Mouse (Mus musculus): ENCODE measurements around the gene Gm21762. TPM values are rescaled to one million over a fixed set of nuclear protein-coding genes. Genes with fewer than 3 reads are reported as not detected.
"Not testable (repeated sequence)": the region's sequence is repeated elsewhere in the genome, so short reads cannot be mapped to it uniquely, and the experiment has no call there.

Gene Gm21762
- polyA plus RNA-seq (2015; fragmentation: Nextera tagmentation; extraction: Ambion mirVana), result not detected in 2 replicates

- H3K4me1 ChIP-seq (replicated peaks; ENCODE audit: control insufficient read depth, insufficient read depth); H3K27me3 ChIP-seq (ENCODE audit: control insufficient read depth, insufficient read depth, low read length); H3K9ac ChIP-seq (ENCODE audit: low read length); H3K36me3 ChIP-seq (ENCODE audit: control insufficient read depth, insufficient read depth, low read length); H3K4me3 ChIP-seq (ENCODE audit: low read depth, low read length); ATAC-seq (ENCODE audit: low FRiP score, low TSS enrichment); H3K27ac ChIP-seq (replicated peaks); DNase-seq (ENCODE audit: low spot score); H3K9me3 ChIP-seq (ENCODE audit: control insufficient read depth, low read length); H3K4me2 ChIP-seq (replicated peaks; ENCODE audit: low read depth): not testable (repeated sequence)
- no CpG with 5 or more reads among the region's 2 CpGs for WGBS
Observed at GRCm38 (mm10) chr13:120215847-120216246, at the start of gene Gm21762. Gene Gm21762 (minus strand): TSS chr13:120215947.

GRCm38 (mm10) chr13:120262870-120263269, 47.1 kb upstream of the Gm21762 start, which contains the start of gene AF067061:
Gene AF067061 (plus strand): TSS chr13:120263114.
- not testable (repeated sequence) for H3K4me3 ChIP-seq (ENCODE audit: low read depth, low read length); H3K9ac ChIP-seq (ENCODE audit: low read length); H3K27me3 ChIP-seq (ENCODE audit: control insufficient read depth, insufficient read depth, low read length); H3K4me2 ChIP-seq (replicated peaks; ENCODE audit: low read depth); DNase-seq (ENCODE audit: low spot score); H3K36me3 ChIP-seq (ENCODE audit: control insufficient read depth, insufficient read depth, low read length); H3K27ac ChIP-seq (replicated peaks); H3K9me3 ChIP-seq (ENCODE audit: control insufficient read depth, low read length); ATAC-seq (ENCODE audit: low FRiP score, low TSS enrichment); H3K4me1 ChIP-seq (replicated peaks; ENCODE audit: control insufficient read depth, insufficient read depth)
- 78% methylated on average over 2 of the region's 2 CpGs for WGBS

GRCm38 (mm10) chr13:120259718-120260117, 44.0 kb upstream of the Gm21762 start:
- not testable (repeated sequence) for H3K4me1 ChIP-seq (replicated peaks; ENCODE audit: control insufficient read depth, insufficient read depth); H3K36me3 ChIP-seq (ENCODE audit: control insufficient read depth, insufficient read depth, low read length); H3K27me3 ChIP-seq (ENCODE audit: control insufficient read depth, insufficient read depth, low read length); H3K4me2 ChIP-seq (replicated peaks; ENCODE audit: low read depth); H3K9me3 ChIP-seq (ENCODE audit: control insufficient read depth, low read length); ATAC-seq (ENCODE audit: low FRiP score, low TSS enrichment); H3K4me3 ChIP-seq (ENCODE audit: low read depth, low read length); H3K27ac ChIP-seq (replicated peaks); DNase-seq (ENCODE audit: low spot score); H3K9ac ChIP-seq (ENCODE audit: low read length)
- WGBS, result 59% methylated on average over 3 of the region's 3 CpGs

GRCm38 (mm10) chr13:120258817-120259658, 43.3 kb upstream of the Gm21762 start:
- ATAC-seq (ENCODE audit: low FRiP score, low TSS enrichment); H3K27me3 ChIP-seq (ENCODE audit: control insufficient read depth, insufficient read depth, low read length); H3K4me1 ChIP-seq (replicated peaks; ENCODE audit: control insufficient read depth, insufficient read depth); H3K9ac ChIP-seq (ENCODE audit: low read length); H3K36me3 ChIP-seq (ENCODE audit: control insufficient read depth, insufficient read depth, low read length); H3K4me3 ChIP-seq (ENCODE audit: low read depth, low read length); DNase-seq (ENCODE audit: low spot score); H3K9me3 ChIP-seq (ENCODE audit: control insufficient read depth, low read length); H3K4me2 ChIP-seq (replicated peaks; ENCODE audit: low read depth); H3K27ac ChIP-seq (replicated peaks): not testable (repeated sequence)
- WGBS, result 82% methylated on average over 3 of the region's 3 CpGs

- 61% methylated on average over 2 of the region's 3 CpGs for WGBS
Observed at GRCm38 (mm10) chr13:120251208-120251924, 35.6 kb upstream of the Gm21762 start.

GRCm38 (mm10) chr13:120238811-120239210, 23.1 kb upstream of the Gm21762 start, which contains the start of gene Gm21731:
Gene Gm21731 (plus strand): TSS chr13:120239111.
- not testable (repeated sequence) for H3K9ac ChIP-seq (ENCODE audit: low read length); H3K27me3 ChIP-seq (ENCODE audit: control insufficient read depth, insufficient read depth, low read length); H3K4me3 ChIP-seq (ENCODE audit: low read depth, low read length); H3K27ac ChIP-seq (replicated peaks); H3K36me3 ChIP-seq (ENCODE audit: control insufficient read depth, insufficient read depth, low read length); DNase-seq (ENCODE audit: low spot score); H3K9me3 ChIP-seq (ENCODE audit: control insufficient read depth, low read length); H3K4me2 ChIP-seq (replicated peaks; ENCODE audit: low read depth); ATAC-seq (ENCODE audit: low FRiP score, low TSS enrichment); H3K4me1 ChIP-seq (replicated peaks; ENCODE audit: control insufficient read depth, insufficient read depth)

More at GRCm38 (mm10) chr13:120251208-120251924, 35.6 kb upstream of the Gm21762 start:
- DNase-seq (ENCODE audit: low spot score); ATAC-seq (ENCODE audit: low FRiP score, low TSS enrichment); H3K4me3 ChIP-seq (ENCODE audit: low read depth, low read length); H3K27me3 ChIP-seq (ENCODE audit: control insufficient read depth, insufficient read depth, low read length); H3K9me3 ChIP-seq (ENCODE audit: control insufficient read depth, low read length); H3K4me1 ChIP-seq (replicated peaks; ENCODE audit: control insufficient read depth, insufficient read depth); H3K27ac ChIP-seq (replicated peaks); H3K4me2 ChIP-seq (replicated peaks; ENCODE audit: low read depth); H3K36me3 ChIP-seq (ENCODE audit: control insufficient read depth, insufficient read depth, low read length); H3K9ac ChIP-seq (ENCODE audit: low read length): not testable (repeated sequence)

Data from stomach, postnatal 0 days (tissue).